Mouse (Mus musculus) lung, postnatal 4 days (tissue): ENCODE measurements around the gene Pnmt.
A peak's percentile ranks its signal among the peaks of the same experiment; 100 is the strongest.
"Not testable (repeated sequence)": the region's sequence is repeated elsewhere in the genome, so short reads cannot be mapped to it uniquely, and the experiment has no call there.

Experiments
- DNase-seq, 2 experiments: peaks; one replicate each; pipeline ENCODE4 v3.0.0; 2021

Pnmt gene

DNA sequence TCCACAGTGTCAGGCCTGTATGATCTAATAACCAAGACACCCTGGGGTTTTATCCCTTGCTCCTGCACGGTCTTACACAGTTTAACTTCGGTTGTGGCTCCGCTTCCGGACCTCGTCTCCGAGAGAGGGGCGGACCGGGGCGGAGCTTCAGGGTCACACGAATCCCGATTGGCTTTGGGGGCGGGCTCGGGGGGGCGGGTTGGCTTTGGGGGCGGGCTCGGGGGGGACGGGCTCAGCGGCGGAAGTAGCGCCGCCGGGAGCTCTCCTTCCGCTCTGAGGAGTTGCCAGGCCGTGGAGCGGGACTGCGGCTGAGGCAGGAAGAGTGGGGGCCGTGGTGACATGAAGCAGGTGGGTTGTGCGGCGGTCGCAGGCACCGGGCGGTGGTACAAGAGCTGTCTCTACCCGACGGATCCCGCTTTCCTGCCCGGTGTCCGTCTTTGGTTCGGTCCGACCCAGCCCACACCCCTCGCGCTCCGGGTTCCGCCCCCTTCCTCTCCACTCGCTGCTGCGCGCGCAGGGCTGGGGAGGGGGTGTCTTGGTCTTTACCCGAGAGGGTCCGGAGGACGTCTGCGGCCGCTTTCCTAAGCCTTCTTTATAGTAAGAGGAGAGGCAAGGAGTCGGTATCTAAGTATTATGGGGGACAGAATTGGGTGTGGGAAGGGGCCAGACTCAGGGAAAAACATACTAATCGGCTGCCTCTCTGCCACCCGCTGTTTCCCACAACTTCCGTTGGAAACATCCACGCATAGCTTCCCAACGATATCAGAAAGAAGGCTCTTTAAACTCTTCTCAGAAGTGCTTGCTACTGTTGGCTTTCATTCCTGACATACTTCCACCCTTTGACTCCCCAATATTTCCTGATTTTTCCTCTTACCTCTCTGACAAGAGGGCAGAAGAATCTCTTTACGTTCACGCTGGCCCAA is 27.8 kb upstream of the Pnmt start, which contains the start of gene Stard3:
Gene Stard3, plus strand, starts transcription at position 208 of the 923 bp plus-strand sequence.
- peak; percentile 94 to 95 for DNase-seq

- DNase-seq = peak in 1 of 2 experiments; percentile 38
Measured at GRCm38 (mm10) chr11:98360866-98361521, 25.3 kb upstream of the Pnmt start.

DNA sequence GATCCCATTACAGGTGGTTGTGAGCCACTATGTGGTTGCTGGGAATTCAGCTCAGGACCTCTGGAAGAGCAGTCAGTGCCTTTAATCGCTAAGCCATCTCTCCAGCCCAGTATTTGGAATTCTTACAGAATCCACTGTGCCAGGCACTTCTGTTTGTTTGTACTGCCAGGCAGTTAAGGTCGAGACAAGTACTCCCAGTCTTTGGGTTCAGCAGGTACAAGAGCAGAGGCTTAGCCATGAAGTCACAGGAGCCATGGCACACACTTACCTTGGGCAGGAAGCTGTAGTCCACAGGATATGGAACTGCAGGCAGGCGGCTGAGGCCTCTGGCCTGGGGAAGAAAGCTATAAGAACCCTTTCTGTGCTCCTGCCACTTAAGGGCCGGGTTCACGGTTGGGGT is 22.4 kb upstream of the Pnmt start:
- no peak for DNase-seq

DNA sequence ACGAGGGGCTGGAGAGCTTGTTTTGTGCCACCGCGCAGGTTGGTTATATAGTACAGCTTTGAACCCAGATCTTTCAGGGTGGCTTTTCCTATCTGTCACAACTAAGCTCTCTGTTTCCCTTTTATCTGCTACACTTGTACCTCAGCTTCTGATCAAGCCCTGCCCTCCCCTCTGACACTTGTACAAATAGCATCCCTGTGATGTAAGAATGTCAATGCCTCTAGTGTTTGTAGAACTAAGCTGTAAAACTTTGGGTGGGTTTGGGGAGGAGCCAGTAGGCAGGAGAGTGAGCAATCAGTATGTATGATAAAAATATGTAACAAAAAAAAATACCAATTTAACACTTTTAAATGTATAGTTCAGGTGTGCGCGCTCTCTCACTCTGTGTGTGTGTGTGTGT is 21.8 kb upstream of the Pnmt start:
- no peak for DNase-seq

GRCm38 (mm10) chr11:98366290-98366689 is 20.0 kb upstream of the Pnmt start:
- DNase-seq = no peak

- no peak for DNase-seq
Measured at GRCm38 (mm10) chr11:98367171-98367862, 18.9 kb upstream of the Pnmt start.

DNA sequence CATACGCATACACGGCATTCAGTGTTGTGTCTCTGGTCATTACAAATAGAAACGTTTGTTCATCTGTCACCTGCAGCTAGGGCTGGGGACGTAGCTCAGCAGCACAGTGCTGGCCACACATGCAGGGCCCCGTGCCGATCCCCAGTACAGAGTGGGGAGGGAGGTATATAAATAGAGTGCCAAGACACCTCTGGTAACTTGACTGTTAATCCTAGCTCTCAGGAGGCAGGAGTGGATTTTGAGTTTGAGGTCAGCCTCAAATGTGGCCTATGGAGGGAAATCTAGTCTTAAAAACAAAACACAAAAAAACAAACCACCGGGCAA is 18.4 kb upstream of the Pnmt start:
- DNase-seq = no peak

DNA sequence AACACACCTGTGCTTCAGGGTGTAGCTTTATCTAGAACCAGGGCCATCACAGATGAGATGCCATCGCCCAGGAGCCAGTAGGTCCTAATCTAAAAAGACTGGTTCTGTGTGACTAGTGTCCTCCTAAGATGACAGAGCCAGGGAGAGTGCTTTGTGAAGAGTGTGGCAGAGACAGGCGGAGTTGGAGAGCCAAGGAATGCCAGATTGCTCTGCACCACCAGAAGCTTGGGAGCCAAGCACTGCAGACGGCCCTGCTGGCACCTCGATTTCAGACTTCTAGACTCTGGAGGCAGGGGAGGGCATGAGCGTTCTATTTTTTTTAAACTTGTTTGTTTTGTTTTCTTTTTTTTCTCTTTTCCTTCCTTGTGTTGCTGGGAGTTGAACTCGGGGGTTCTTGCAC is 16.9 kb upstream of the Pnmt start:
- DNase-seq = no peak

GRCm38 (mm10) chr11:98370588-98370987 is 15.7 kb upstream of the Pnmt start:
- no peak for DNase-seq

- no peak for DNase-seq
Measured at GRCm38 (mm10) chr11:98371556-98372240, 14.6 kb upstream of the Pnmt start.

DNA sequence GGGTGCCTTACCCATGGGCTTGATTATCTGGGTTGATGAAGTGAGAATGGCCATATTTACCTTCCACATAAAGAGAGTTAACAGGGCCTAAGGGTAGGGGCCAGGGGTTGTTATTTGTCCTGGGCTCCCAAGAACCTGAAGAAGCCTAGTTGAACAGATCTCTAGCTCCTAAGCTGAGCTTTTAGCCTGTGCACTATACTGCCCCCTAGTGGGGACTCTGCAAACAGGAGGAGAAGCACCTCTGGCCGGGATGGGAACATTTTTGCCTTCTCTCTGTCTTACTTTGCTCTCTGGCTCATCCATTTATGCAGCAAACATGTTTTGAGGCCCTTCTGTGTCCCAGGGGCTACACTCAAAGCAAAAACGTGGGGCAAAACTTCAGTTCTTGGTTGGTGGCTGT is 13.8 kb upstream of the Pnmt start:
- peak in 1 of 2 experiments; percentile 72 for DNase-seq

GRCm38 (mm10) chr11:98373244-98373643 is 13.0 kb upstream of the Pnmt start:
- no peak for DNase-seq

GRCm38 (mm10) chr11:98374266-98374665 is 12.0 kb upstream of the Pnmt start:
- no peak for DNase-seq

DNA sequence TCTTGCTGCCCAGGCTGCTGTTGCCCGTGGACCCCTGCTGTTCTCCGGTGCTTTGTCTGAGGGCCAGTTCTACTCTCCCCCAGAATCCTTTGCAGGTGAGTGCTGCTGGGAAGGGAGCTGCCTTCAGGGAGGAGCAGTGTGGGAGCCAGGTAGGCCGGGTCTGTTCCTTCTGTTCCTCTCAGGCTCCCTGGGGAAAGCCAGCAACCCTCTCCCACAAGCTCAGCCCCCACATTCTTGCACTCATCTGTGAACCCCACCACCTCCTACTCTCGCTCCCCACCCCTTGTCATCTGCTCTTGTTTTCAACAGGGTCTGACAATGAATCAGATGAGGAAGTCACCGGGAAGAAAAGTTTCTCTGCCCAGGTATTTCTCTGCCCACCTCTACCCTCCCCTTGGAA is 9.5 kb upstream of the Pnmt start:
- no peak for DNase-seq

GRCm38 (mm10) chr11:98377787-98378186 is 8.5 kb upstream of the Pnmt start:
- no peak for DNase-seq

DNA sequence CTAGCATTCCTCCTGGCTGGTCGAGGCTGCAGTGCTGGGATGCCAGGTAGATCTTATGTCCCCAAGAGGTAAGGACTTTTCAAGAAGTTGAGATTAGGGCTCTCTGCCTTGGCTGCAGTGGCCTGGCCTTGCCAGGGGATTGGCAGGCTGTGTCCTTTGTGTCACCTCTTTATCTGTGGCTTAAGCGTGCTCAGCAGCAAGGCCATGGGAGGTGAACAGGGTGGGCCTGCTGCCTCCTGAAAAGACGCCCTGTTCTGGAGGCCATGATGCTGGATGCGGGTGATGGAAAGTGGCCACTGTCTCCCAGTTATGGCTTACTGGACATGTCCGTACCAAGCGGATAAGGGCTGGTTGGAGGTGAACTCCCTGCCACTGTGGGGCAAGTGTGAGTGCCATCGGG is 6.9 kb upstream of the Pnmt start:
- DNase-seq = no peak

DNA sequence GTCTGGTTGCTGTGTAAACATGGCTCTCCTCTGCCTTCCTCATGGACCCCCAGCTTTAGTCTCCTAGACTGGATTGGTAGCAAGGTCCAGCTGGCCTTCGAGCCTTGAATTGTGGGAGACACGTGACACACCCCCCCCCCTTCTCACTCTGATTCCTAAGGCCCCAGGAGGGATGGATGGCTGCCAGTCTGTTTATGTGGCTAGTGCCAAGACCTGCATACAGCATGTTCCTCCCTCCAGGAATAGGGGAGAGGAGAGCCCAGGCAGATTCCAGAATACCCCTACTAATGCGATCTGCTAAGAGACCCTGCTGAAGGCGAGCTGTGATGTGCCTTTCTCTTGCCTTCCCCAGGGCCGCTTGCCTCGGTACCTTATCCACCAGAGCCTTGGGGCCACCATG is 6.1 kb upstream of the Pnmt start:
- DNase-seq = no peak

DNA sequence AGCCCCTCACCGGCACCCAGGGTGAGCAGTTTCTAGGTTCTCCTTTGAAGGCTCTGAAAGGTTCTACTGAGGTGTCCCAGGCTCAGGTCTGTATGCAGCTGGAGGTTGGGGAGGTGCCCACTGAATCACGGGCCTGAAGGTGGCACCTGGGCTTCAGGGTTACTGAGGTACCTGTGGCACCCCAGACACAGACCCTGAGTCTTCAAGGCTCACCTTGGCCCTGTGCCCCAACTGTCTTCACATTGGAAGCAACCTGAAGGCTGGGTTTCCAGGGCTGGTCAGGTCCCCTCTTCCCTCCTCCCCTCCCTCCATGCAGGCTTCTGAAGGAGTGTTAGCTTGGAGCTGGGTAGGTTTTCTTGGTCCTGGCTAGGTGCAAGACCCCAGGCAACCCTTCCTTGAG is 4.6 kb upstream of the Pnmt start:
- DNase-seq = no peak

GRCm38 (mm10) chr11:98382405-98382804 is 3.8 kb upstream of the Pnmt start:
- DNase-seq = not testable (repeated sequence)

- no peak for DNase-seq
Measured at GRCm38 (mm10) chr11:98383261-98384030, 2.8 kb upstream of the Pnmt start, which contains the start of gene Tcap. Gene Tcap, plus strand, starts transcription at chr11:98383811.

DNA sequence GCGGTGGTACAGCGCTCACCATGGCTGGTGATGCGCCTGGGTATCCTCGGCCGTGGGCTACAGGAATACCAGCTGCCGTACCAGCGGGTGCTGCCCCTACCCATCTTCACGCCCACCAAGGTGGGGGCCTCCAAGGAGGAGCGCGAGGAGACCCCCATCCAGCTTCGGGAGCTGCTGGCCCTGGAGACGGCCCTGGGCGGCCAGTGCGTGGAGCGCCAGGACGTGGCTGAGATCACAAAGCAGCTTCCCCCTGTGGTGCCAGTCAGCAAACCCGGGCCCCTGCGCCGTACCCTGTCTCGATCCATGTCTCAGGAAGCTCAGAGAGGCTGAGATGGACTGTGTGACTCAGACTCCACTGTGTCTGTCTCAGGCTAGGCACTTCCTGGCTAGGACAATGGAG is 2.0 kb upstream of the Pnmt start:
- DNase-seq = no peak
